Mouse (Mus musculus) heart, adult 2 months (tissue): Measurements from ENCODE around the gene Nphp1.

ENCODE experiments used
- CTCF ChIP-seq: fragments of 200-600 bp; IDR thresholded peaks from 2 replicates; pipeline ENCODE4 v1.8.1; 2022; ENCODE audit warnings: antibody characterized with exemption, mild to moderate bottlenecking, moderate library complexity
- POLR2A ChIP-seq: fragments of 200-500 bp; IDR thresholded peaks from 2 replicates; pipeline ENCODE4 v1.6.1; 2011; ENCODE audit warnings: mild to moderate bottlenecking, low read depth, low read length, control low read depth; ENCODE audit not compliant: insufficient read depth

DNA sequence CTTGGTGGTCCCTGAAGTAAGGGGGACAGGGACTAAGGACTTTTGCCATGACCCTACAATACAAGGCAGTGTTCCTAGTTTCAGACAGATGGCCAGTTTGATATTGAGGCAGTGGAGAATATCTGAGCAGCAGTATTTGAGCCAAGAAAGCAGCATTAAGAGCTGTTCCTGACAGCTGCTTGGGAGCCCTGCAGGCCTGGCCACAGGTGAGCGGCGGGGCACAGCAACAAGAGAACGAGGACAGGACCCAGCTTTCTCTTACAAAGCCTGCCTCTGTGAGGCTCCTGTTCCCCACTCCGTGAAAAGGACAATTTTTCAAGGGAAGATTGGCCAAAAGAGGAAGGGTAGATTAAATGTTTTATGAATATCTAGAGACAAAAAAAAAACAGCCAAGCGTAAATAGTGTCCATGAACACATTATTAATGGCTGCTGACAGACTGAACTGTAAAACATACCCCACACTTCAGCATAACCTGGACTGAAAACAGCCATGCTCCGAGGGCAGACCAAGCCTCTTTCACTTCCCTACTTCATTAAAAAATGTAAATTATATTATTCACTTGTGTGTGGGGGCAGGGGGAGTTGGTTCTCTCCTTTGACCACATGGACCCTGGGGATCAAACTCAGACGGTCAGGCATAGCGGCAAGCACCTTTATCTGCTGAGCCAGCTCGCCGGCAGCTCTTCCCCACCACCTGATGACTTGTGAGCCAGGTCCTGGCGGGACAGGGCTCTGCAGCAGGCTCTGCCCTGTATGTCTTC is 36.7 kb downstream of the Nphp1 start:
- TF ChIP-seq POLR2A (no peak), CTCF (no peak)
